Mouse (Mus musculus) hindbrain, embryonic 16.5 days (tissue): ENCODE measurements around the gene Abca8b. TPM values are rescaled to one million over a fixed set of nuclear protein-coding genes. Genes with fewer than 3 reads are reported as not detected.
"Not testable (repeated sequence)": the region's sequence is repeated elsewhere in the genome, so short reads cannot be mapped to it uniquely, and the experiment has no call there.

Experiments
- ATAC-seq: fragments of 200-750 bp; cut with Nextera tagmentation; 2 replicates; pipeline ENCODE4 v1.8.0; 2017; ENCODE audit warnings: moderate TSS enrichment, moderate library complexity
- H3K27ac ChIP-seq: fragments of 300-500 bp; sonication (generic); 2 replicates; pipeline ENCODE4 v1.5.1; 2014; ENCODE audit warnings: low read depth, mild to moderate bottlenecking, control low read depth, low read length, moderate library complexity
- H3K27me3 ChIP-seq: fragments of 300-500 bp; sonication (generic); replicated peaks from 2 replicates; pipeline ENCODE4 v1.6.1; 2014; ENCODE audit warnings: low read length; ENCODE audit not compliant: control insufficient read depth, insufficient read depth
- H3K36me3 ChIP-seq: fragments of 300-500 bp; sonication (generic); 2 replicates; pipeline ENCODE4 v1.6.1; 2014; ENCODE audit warnings: mild to moderate bottlenecking, low read length, moderate library complexity, mixed read lengths; ENCODE audit not compliant: control insufficient read depth, insufficient read depth
- H3K4me1 ChIP-seq: fragments of 300-500 bp; sonication (generic); 2 replicates; pipeline ENCODE4 v1.6.1; 2014; ENCODE audit warnings: low read depth, low read length; ENCODE audit not compliant: control insufficient read depth, insufficient read depth
- H3K4me2 ChIP-seq: fragments of 300-500 bp; sonication (generic); 2 replicates; pipeline ENCODE4 v1.6.1; 2014; ENCODE audit warnings: mild to moderate bottlenecking, low read length, control low read depth, moderate library complexity
- H3K4me3 ChIP-seq: fragments of 300-500 bp; sonication (generic); 2 replicates; pipeline ENCODE4 v1.5.1; 2014; ENCODE audit warnings: mild to moderate bottlenecking, low read length, control low read depth, moderate library complexity
- H3K9ac ChIP-seq: fragments of 300-500 bp; sonication (generic); 2 replicates; pipeline ENCODE4 v1.6.1; 2014; ENCODE audit warnings: low read depth, mild to moderate bottlenecking, control low read depth, low read length, moderate library complexity
- H3K9me3 ChIP-seq: fragments of 300-500 bp; sonication (generic); 2 replicates; pipeline ENCODE4 v1.6.1; 2014; ENCODE audit warnings: mild to moderate bottlenecking, low read length, moderate library complexity; ENCODE audit not compliant: control insufficient read depth
- WGBS: fragments of 180-500 bp; shearing (Covaris S2); extraction: QIAGEN DNeasy Blood & Tissue Kit; methylation state at CpG from one replicate; pipeline ENCODE4 v1.1.7; 2014; 5-methylcytosine and 5-hydroxymethylcytosine counted together
- polyA plus RNA-seq: library from polyadenylated mRNA; unstranded; fragments of >200 nt; fragmentation: Nextera tagmentation; extraction: Ambion mirVana; gene quantifications from 2 replicates; pipeline ENCODE4 v1.2.1, GENCODE M21; 2015

Gene Abca8b
- polyA plus RNA-seq, 1 experiment from 2014 or later, result 1.4 TPM

DNA sequence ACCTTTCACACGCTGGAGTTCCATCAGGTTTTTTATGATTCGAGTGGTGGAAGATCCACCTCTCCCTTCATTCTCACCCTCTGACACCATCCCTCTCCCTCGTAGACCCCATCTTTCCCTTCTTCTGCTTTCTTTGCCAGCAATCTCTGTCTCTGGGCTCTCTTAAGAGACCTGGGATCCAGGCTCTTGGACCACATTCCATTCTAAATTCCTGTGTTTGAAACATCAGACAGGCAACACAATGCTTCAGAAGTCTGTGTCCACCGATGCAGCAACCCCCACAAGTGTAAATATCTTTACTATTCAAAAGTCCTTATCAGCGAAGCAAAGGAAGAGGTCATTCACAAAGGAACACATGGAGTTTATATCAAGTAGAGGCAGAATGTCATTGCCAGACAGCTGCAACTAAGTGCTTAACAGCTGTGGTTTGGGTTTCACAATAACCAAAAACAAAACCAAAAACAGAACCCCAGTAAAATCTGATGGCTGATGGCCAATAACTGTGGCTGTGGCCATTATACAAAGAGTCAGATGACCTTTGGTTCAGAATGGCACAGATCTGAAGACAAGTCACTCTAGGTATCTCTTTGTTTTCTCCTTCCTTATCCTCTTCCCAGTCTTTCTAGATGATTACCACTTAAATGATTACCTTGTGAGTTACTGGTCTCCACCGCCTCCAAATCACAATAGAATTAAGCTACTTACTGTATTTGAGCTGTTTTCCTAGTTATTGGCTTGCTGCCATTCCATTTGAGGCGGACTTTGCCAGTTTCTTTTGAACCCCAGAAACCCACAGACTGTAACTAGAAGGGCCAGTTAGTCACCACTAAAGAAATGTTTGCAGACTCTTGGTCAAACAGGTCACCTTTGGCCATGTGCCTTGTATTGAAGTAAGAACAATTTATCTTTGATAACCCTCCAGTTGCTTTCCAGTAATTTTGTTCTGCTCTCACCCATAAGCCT is 68.6 kb downstream of the Abca8b start:
- no peak overlapping the region for H3K4me3 ChIP-seq
- H3K36me3 ChIP-seq, result no peaks in the 10 kb centered on the region
- no peak overlapping the region for H3K9ac ChIP-seq
- no peak for ATAC-seq
- no peaks in the 10 kb centered on the region for H3K27me3 ChIP-seq
- WGBS, result 66% methylated on average over 7 of the region's 7 CpGs
- H3K4me1 ChIP-seq, result no peaks in the 10 kb centered on the region
- H3K27ac ChIP-seq, result no peak overlapping the region
- H3K9me3 ChIP-seq, result no peaks in the 10 kb centered on the region
- no peak overlapping the region for H3K4me2 ChIP-seq

- H3K4me3 ChIP-seq, result no peak overlapping the region
- H3K9ac ChIP-seq, result no peak overlapping the region
- no peak for ATAC-seq
- no peaks in the 10 kb centered on the region for H3K9me3 ChIP-seq
- no peaks in the 10 kb centered on the region for H3K36me3 ChIP-seq
- H3K4me2 ChIP-seq, result no peak overlapping the region
- no peaks in the 10 kb centered on the region for H3K4me1 ChIP-seq
- whole genome bisulfite sequencing, result 82% methylated on average over 3 of the region's 3 CpGs
- no peaks in the 10 kb centered on the region for H3K27me3 ChIP-seq
- no peak overlapping the region for H3K27ac ChIP-seq
Observed at GRCm38 (mm10) chr11:109922236-109922635, 73.4 kb downstream of the Abca8b start.

DNA sequence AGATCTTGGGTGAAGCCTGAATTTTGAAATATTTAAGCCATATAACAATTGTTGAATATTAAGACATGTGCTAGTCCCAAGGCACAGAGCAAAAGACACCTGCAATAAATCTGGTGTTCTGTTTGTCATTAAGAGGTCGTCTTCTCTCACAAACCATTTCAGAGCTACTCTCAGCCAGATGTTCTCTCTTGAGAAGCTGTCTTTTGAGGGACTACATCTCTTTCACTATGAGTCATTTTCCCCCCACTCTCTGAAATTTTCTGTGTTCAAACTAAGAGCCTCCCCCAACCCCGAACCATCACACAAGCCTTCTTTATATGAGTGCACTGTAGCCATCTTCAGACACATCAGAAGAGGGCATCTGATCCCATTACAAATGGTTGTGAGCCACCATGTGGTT is 76.2 kb downstream of the Abca8b start:
- Histone ChIP-seq H3K9ac (no peak overlapping the region), H3K27ac (no peak overlapping the region), H3K4me1 (no peaks in the 10 kb centered on the region), H3K36me3 (no peaks in the 10 kb centered on the region), H3K4me3 (no peak overlapping the region), H3K27me3 (no peaks in the 10 kb centered on the region), H3K4me2 (no peak overlapping the region), H3K9me3 (no peaks in the 10 kb centered on the region)
- WGBS, result 74% methylated on average over 2 of the region's 2 CpGs
- ATAC-seq, result no peak

GRCm38 (mm10) chr11:109916654-109917053 is 79.0 kb downstream of the Abca8b start:
- no peak overlapping the region for H3K4me2 ChIP-seq
- no peak overlapping the region for H3K4me3 ChIP-seq
- H3K9ac ChIP-seq, result no peak overlapping the region
- no peak for ATAC-seq
- no peak overlapping the region for H3K27ac ChIP-seq
- H3K4me1 ChIP-seq, result no peaks in the 10 kb centered on the region
- H3K36me3 ChIP-seq, result no peaks in the 10 kb centered on the region
- no peaks in the 10 kb centered on the region for H3K27me3 ChIP-seq
- WGBS, result 85% methylated on average over 10 of the region's 10 CpGs
- H3K9me3 ChIP-seq, result no peaks in the 10 kb centered on the region

- H3K4me1 ChIP-seq, H3K36me3 ChIP-seq, H3K4me2 ChIP-seq, ATAC-seq, H3K27ac ChIP-seq, H3K4me3 ChIP-seq, H3K9ac ChIP-seq, H3K27me3 ChIP-seq, H3K9me3 ChIP-seq: not testable (repeated sequence)
- WGBS, result 86% methylated on average over 8 of the region's 8 CpGs
Observed at GRCm38 (mm10) chr11:109913156-109913555, 82.5 kb downstream of the Abca8b start.

GRCm38 (mm10) chr11:109912118-109912517 is 83.5 kb downstream of the Abca8b start:
- not testable (repeated sequence) for H3K9me3 ChIP-seq, ATAC-seq, H3K4me3 ChIP-seq, H3K36me3 ChIP-seq, H3K4me1 ChIP-seq, H3K4me2 ChIP-seq, H3K27ac ChIP-seq, H3K27me3 ChIP-seq, H3K9ac ChIP-seq
- WGBS, result 77% methylated on average over 1 of the region's 1 CpGs

- no peaks in the 10 kb centered on the region for H3K9me3 ChIP-seq
- no peak overlapping the region for H3K27ac ChIP-seq
- H3K4me3 ChIP-seq, result no peak overlapping the region
- no peak overlapping the region for H3K4me2 ChIP-seq
- no peaks in the 10 kb centered on the region for H3K36me3 ChIP-seq
- H3K9ac ChIP-seq, result no peak overlapping the region
- ATAC-seq, result no peak
- no peaks in the 10 kb centered on the region for H3K27me3 ChIP-seq
- H3K4me1 ChIP-seq, result no peaks in the 10 kb centered on the region
- 64% methylated on average over 2 of the region's 2 CpGs for WGBS
Observed at GRCm38 (mm10) chr11:109909801-109910200, 85.8 kb downstream of the Abca8b start.

DNA sequence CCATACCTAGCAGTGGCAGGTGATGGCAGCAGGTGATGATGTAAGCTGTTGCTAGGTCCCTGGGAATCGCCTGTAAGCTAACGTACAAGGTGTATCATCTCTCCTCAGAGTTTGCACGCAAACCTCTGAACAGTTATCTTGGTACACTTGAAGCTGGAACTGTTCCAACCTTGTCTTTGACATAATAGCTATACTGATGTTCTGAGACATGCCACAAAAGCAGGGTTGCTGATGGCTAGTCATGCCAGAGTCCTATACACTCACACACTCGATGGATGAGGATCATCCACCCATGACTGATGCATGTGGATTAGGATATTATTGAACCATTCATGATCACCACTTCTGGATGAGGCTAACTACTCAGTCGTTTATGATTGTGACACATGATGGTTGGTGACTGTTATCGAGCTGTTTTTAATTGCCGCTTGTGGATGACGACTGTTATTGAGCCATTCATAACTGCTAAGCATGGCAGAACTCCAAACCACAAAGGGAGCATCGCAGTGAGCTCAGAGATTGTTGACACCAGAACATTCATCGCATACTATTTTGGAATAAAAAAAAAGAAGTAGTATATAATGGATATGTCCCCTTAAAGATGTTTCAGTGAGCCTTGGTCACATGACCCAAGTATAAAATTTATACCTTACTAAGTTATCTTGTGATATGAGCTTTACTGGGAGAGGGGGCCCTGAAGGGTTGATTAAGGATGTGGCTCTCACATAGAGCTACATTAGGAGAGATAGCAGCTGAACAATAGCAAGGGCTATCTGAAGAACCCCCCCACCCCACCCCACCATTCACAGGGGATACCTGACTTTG is 87.2 kb downstream of the Abca8b start:
- 82% methylated on average over 10 of the region's 10 CpGs for WGBS
- no peaks in the 10 kb centered on the region for H3K27me3 ChIP-seq
- no peak overlapping the region for H3K27ac ChIP-seq
- H3K9ac ChIP-seq, result no peak overlapping the region
- no peak for ATAC-seq
- H3K36me3 ChIP-seq, result no peaks in the 10 kb centered on the region
- H3K4me3 ChIP-seq, result no peak overlapping the region
- H3K4me2 ChIP-seq, result no peak overlapping the region
- H3K9me3 ChIP-seq, result no peaks in the 10 kb centered on the region
- no peaks in the 10 kb centered on the region for H3K4me1 ChIP-seq

DNA sequence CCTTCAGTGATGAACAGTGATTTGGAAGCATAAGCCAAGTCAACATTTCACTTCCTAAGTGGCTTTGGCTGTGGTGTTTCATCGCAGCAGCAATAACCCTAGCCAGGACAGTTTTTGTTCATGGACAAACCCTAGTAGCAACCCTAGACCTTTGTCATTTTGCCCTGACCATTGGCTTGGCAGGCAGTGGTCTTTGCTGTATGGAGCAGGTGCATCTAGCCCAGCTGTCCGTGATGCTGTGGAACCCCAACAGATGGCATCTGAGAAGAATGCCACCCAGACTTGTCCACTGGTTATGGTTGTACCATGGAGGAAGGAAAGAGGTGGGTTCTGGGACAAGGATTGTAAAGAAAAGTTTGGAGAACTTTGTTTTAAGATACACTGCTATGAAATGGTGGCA is 88.1 kb downstream of the Abca8b start:
- H3K9me3 ChIP-seq, result no peaks in the 10 kb centered on the region
- peaks cover 5% of the 10 kb centered on the region for H3K4me1 ChIP-seq
- no peak overlapping the region for H3K9ac ChIP-seq
- H3K27ac ChIP-seq, result no peak overlapping the region
- WGBS, result 96% methylated on average over 2 of the region's 2 CpGs
- H3K4me2 ChIP-seq, result no peak overlapping the region
- no peak overlapping the region for H3K4me3 ChIP-seq
- no peak for ATAC-seq
- no peaks in the 10 kb centered on the region for H3K27me3 ChIP-seq
- H3K36me3 ChIP-seq, result no peaks in the 10 kb centered on the region
